Mouse (Mus musculus): ENCODE measurements around the gene Plagl1.

Gene Plagl1

DNA sequence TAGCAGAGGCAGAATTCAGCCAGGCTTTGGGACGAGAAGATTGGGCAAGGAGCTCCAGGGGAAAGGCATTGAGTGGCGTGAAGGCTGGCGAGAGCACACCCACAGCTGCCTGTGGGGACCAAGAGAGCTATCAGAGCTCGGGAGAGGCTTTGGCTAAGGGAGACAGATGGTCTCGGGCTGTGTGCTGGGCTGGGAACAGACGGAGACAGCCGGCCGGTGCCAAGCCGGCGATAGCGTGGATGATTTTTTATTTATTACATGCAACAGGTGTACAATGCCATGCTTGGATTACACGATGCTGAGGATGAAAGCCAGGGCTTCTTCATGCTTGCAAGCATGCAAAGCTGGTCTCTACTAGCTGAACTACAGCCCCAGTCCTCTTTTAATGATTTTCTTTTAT is 22.2 kb downstream of the Plagl1 start:
- DNase-seq (ENCODE audit: low read depth in 1 of 2, low spot score in 2 of 2) = no peak

DNA sequence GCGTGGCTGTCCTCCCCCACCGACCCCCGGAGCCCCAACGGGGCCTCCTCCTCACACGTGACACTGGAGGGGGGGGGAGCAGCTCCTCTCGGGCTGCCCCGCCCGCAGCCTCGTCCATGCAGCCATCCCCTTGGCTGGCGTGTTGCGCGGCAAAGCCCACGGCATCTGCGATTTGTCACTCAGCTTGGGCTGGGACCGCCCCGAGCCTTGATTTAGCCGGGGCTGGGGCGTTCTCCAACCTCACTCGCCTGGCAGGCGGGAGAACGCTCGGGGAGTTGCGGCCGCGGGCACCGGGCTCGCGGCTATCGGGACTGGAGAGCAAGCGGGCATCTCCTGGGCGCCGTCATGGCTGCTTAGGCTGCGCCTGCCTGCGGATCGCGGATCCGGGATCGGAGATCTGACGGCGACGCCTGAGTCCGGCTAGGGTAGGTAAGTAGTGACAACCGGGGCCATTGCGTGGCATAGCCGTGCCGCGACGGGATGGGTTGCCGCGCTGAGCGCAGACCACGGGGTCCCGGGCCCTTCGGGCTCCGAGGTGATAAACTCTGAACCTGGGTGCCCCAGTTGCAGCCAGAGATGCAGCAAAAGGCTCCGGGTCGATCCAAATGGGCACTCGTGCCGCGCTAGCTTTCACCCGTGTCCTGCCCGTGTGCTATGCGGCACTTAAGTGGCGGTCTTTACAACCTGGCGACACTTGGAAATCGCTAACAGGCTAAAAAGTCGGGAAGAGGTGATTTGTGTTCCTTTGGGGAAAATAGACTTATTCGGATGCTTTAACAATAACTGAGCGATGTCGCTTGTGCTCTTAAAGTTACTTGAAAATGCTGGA is 30.5 kb downstream of the Plagl1 start:
- DNase-seq (ENCODE audit: low read depth in 1 of 2, low spot score in 2 of 2) = no peak

- no peak for DNase-seq (ENCODE audit: low read depth in 1 of 2, low spot score in 2 of 2)
Observed at GRCm38 (mm10) chr10:13092996-13093395, 32.7 kb downstream of the Plagl1 start.

DNA sequence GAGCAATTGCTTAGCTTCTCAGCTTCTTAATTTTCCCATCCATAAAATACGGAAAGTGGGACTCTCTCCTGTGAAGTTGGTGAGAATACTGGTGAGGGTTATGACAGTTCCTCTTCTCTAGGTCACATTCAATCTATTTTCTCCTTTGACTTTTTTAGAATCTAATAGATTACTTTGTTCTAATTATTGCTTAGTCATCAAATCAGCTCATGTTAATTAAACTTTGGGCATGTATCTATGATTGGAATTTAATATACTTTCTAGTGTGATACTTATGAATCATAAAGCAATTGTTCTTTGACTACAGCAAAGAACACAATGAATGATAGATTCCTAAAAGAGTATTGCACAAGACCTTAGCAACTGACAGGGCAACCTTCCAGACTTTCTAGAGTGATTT is 38.6 kb downstream of the Plagl1 start:
- DNase-seq (ENCODE audit: low read depth in 1 of 2, low spot score in 2 of 2) = no peak

- DNase-seq (ENCODE audit: low read depth in 1 of 2, low spot score in 2 of 2) = no peak
Observed at GRCm38 (mm10) chr10:13100061-13100648, 39.9 kb downstream of the Plagl1 start.

DNA sequence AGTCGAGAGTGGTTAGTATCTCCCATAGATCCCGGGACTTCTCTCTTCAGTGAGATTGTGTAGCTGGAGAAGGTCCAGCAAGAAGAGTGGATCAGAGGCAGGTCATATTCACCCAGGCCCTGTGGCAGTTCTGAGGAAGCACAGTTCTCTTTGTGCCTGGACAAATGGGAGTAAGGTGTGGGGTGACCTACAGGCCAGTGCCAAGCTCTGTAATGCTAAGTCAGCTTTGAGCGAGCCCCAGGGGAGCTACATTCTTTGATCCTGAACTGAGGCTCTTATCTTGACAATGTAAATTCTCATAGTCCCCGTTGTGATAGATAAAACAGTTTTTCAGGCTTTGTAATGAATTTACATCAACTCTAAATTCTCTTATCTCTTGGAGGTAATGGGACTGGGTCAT is 42.1 kb downstream of the Plagl1 start:
- no peak for DNase-seq (ENCODE audit: low read depth in 1 of 2, low spot score in 2 of 2)

- no peak for DNase-seq (ENCODE audit: low read depth in 1 of 2, low spot score in 2 of 2)
Observed at GRCm38 (mm10) chr10:13103838-13104237, 43.5 kb downstream of the Plagl1 start.

DNA sequence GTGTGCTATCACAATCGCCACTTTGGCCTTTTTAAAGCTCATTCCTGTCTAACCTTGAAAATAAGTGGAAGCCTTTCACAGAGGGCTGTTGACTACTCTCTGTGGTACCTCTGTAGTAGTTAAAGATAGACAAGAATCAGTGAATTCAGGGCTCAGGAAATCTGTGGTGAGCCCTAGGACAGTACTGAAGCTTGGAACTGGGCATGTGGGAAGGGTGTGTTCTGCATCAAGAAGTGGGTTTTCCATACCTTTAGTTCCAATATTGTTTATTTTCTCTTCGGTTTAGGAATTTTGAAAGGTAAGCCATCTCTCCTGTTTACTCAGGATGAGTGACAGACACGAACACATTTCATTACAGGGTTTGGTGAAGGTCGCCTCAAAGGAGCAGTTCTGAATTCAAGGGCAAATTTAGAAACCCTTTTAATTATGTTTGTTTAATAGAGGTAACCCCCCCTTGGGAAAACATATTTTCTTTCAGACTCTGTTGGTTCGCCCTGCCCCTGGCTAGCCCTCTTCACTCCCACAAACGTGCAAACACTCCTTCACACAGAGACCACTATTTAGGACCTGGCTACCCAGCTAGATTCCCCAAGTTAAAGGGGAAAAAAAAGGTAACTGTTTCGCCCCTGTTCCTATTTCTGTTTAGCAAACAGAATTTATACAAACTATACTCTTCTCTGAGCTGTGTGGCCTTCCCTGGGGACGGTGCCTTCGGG is 46.8 kb downstream of the Plagl1 start:
- no peak for DNase-seq (ENCODE audit: low read depth in 1 of 2, low spot score in 2 of 2)

DNA sequence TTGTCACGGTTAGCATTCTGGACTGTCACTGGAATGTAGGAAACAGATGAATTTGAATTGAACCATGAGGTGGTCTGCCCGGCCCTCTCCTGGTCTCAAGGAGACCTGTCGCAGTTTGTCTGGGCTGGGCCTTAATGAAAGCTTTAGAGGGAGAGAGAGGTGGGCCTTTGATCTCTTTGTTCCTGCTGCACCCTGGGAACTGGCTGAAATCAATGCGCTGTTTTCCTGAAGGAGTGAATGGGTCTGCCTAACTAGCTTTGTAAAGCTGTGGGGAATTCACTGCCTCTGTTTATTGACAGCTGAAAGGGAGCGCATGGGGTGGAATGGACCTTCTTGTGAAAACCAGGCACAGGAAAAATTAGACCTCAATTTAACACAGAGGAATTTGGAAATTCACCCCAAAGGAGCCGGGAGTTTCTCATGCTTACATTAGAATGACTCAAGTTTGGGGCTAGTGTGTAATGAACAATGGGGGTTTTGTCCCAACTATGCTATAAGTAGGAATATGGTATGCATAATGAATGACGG is 47.8 kb downstream of the Plagl1 start:
- no peak for DNase-seq (ENCODE audit: low read depth in 1 of 2, low spot score in 2 of 2)

DNA sequence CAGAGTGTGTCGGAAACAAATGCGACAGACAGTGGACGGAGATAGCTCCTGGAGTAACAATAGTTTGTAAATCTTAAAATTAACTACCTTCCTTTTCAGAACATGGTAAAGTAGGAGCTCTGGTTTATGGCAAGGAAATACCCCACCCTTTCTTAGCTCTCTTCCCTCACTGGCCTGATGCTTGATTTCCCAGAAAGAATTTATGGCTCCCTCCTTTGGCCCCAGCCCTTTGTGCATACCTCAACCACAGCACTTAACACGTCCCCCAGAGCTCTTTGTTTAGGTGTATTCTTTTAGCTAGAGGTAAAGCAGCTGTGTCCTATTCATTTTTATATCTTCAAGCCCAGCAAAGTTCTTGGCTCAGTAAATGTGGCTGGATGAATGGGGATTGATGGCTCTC is 48.5 kb downstream of the Plagl1 start:
- DNase-seq (ENCODE audit: low read depth in 1 of 2, low spot score in 2 of 2) = no peak

- DNase-seq (ENCODE audit: low read depth in 1 of 2, low spot score in 2 of 2) = no peak
Observed at GRCm38 (mm10) chr10:13109781-13110180, 49.5 kb downstream of the Plagl1 start.

- DNase-seq (ENCODE audit: low read depth in 1 of 2, low spot score in 2 of 2) = no peak
Observed at GRCm38 (mm10) chr10:13112849-13113248, 52.5 kb downstream of the Plagl1 start.

- DNase-seq (ENCODE audit: low read depth in 1 of 2, low spot score in 2 of 2) = no peak
Observed at GRCm38 (mm10) chr10:13113641-13114040, 53.3 kb downstream of the Plagl1 start.

GRCm38 (mm10) chr10:13115030-13115429 is 54.7 kb downstream of the Plagl1 start:
- DNase-seq (ENCODE audit: low read depth in 1 of 2, low spot score in 2 of 2) = no peak

DNA sequence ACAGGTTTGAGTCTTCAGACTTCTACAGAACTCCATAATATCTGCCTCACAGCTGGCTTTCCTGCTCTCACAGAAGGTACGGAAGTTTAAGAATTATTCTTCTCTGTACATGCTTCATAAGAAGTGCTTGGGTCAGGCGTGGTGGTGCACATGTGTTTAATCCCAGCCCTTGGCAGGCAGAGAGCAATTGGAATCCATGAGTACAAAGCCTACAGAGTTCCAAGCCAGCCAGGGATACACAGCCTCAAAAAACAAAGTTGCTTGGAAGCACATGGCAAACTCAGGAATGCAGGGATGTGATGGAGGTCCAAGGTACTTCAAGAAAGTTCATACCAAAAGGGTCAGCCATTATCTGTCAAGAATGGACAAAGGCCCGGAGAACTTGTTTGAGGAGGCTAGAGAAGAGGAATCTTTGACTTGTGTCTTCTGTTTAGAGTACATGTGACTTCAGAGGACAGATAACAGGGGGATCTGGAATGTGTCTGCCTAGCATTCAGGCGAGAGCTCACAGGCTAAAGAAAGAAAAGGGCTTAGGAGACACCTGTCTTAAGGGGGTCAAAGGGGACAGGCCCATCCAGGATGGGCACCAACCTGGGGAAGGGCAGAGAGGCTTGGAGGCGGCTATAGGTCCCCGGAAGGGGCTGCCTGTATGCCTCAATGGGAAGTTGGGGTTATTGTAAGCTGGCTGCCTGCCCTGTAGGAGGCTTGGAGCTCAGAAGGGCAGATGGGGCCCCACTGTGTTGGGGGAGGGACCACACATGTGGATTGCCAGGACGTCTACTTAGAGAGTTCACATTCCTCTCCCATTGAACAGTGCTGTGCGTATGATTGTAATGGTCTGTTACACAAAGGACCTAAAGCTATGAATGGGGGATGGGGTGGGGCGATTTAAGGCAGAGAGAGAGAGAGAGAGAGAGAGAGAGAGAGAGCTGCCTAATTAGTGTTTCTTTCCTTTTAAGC is 56.7 kb downstream of the Plagl1 start:
- DNase-seq (ENCODE audit: low read depth in 1 of 2, low spot score in 2 of 2) = no peak

- no peak for DNase-seq (ENCODE audit: low read depth in 1 of 2, low spot score in 2 of 2)
Observed at GRCm38 (mm10) chr10:13118024-13118769, 57.9 kb downstream of the Plagl1 start.

- no peak for DNase-seq (ENCODE audit: low read depth in 1 of 2, low spot score in 2 of 2)
Observed at GRCm38 (mm10) chr10:13118770-13119102, 58.4 kb downstream of the Plagl1 start.

DNA sequence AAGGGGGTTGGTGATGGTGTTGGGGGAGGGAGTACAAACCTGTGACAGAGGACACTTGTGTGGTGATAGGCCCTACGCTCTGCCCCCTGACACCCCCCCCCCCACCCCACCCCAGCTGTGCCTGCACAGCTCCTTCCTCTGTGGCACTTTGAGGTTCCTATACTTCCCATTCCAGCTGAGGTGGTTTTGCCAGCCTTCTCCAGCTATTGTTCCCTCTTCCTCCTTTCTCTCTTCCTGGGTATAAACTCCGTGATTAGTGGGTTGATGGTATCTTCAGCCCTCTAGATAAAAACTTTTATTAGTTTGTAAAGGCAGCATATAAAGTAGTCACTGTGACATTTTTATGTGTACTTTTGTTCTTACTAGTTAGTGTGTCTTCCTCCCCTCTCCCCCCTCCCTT is 59.0 kb downstream of the Plagl1 start:
- no peak for DNase-seq (ENCODE audit: low read depth in 1 of 2, low spot score in 2 of 2)

- no peak for DNase-seq (ENCODE audit: low read depth in 1 of 2, low spot score in 2 of 2)
Observed at GRCm38 (mm10) chr10:13125811-13126210, 65.5 kb downstream of the Plagl1 start.

DNA sequence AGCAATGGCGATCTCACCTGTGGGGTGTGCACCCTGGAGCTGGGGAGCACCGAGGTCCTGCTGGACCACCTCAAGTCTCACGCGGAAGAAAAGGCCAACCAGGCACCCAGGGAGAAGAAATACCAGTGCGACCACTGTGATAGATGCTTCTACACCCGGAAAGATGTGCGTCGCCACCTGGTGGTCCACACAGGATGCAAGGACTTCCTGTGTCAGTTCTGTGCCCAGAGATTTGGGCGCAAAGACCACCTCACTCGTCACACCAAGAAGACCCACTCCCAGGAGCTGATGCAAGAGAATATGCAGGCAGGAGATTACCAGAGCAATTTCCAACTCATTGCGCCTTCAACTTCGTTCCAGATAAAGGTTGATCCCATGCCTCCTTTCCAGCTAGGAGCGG is 67.0 kb downstream of the Plagl1 start:
- DNase-seq (ENCODE audit: low read depth in 1 of 2, low spot score in 2 of 2) = no peak

Data from monocyte, adult 2 months (primary cell).